Mouse (Mus musculus): Measurements from ENCODE around the gene Ap2s1. TPM values are rescaled to one million over a fixed set of nuclear protein-coding genes. Genes with fewer than 3 reads are reported as not detected.

The Ap2s1 gene
- polyA plus RNA-seq (2017; shearing (Covaris generic)), result 100 to 1,000 TPM; 259 to 270 TPM

GRCm38 (mm10) chr7:16738073-16738696 is at the start of gene Ap2s1:
Gene Ap2s1 (plus strand): TSS chr7:16738410.

GRCm38 (mm10) chr7:16721629-16722028 is 16.6 kb upstream of the Ap2s1 start, which contains the start of gene Ceacam9:
Gene Ceacam9 (plus strand): TSS chr7:16721929.

GRCm38 (mm10) chr7:16780825-16781554 is 42.8 kb downstream of the Ap2s1 start, which contains the start of gene Slc1a5:
Gene Slc1a5 (plus strand): TSS chr7:16781340.

Other genes with a start within 250 kb of the Ap2s1 start
- gene Arhgap35, start 123.4 kb upstream of the Ap2s1 start, polyA plus RNA-seq (2017; shearing (Covaris generic)), result 1 to 10 TPM; 4.0 to 4.2 TPM
- under 1 TPM; 0.68 to 0.79 TPM for gene Ceacam15, start 62.7 kb upstream of the Ap2s1 start, polyA plus RNA-seq (2017; shearing (Covaris generic))
- gene Ceacam9, start 16.5 kb upstream of the Ap2s1 start, polyA plus RNA-seq (2017; shearing (Covaris generic)), result not detected
- 100 to 1,000 TPM; 197 to 316 TPM for gene Slc1a5, start 42.9 kb downstream of the Ap2s1 start, polyA plus RNA-seq (2017; shearing (Covaris generic))
- 10 to 100 TPM; 61.5 to 74.8 TPM for gene Strn4, start 77.5 kb downstream of the Ap2s1 start, polyA plus RNA-seq (2017; shearing (Covaris generic))
- 10 to 100 TPM; 19.1 to 22.7 TPM for gene Fkrp, start 78.3 kb downstream of the Ap2s1 start, polyA plus RNA-seq (2017; shearing (Covaris generic))
- 100 to 1,000 TPM; 143 to 190 TPM for gene Prkd2, start 104.5 kb downstream of the Ap2s1 start, polyA plus RNA-seq (2017; shearing (Covaris generic))
- gene Dact3, start 136.9 kb downstream of the Ap2s1 start, polyA plus RNA-seq (2017; shearing (Covaris generic)), result under 1 TPM; 0.07 to 0.42 TPM
- not detected for gene Gng8, start 153.4 kb downstream of the Ap2s1 start, polyA plus RNA-seq (2017; shearing (Covaris generic))
- 10 to 100 TPM; 11.2 to 16.3 TPM for gene Ptgir, start 168.1 kb downstream of the Ap2s1 start, polyA plus RNA-seq (2017; shearing (Covaris generic))
- gene Calm3, start 185.7 kb downstream of the Ap2s1 start, polyA plus RNA-seq (2017; shearing (Covaris generic)), result 100 to 1,000 TPM; 191 to 201 TPM
- gene Pnmal2, start 206.3 kb downstream of the Ap2s1 start, polyA plus RNA-seq (2017; shearing (Covaris generic)), result not detected
- under 1 TPM in 1 of 2 experiments, not detected in 1; 0.07 TPM for gene Pnmal1, start 221.3 kb downstream of the Ap2s1 start, polyA plus RNA-seq (2017; shearing (Covaris generic))
- 1 to 10 TPM; 2.2 to 3.0 TPM for gene Gm42372, start 244.7 kb downstream of the Ap2s1 start, polyA plus RNA-seq (2017; shearing (Covaris generic))

All from activated CD4-positive, CD25-positive, alpha-beta regulatory T cell (primary cell).